Mouse (Mus musculus) embryonic facial prominence, embryonic 14.5 days (tissue): ENCODE measurements around the gene Gm8857. TPM values are rescaled to one million over a fixed set of nuclear protein-coding genes. Genes with fewer than 3 reads are reported as not detected.
"Not testable (repeated sequence)": the region's sequence is repeated elsewhere in the genome, so short reads cannot be mapped to it uniquely, and the experiment has no call there.

Experiments
- ATAC-seq: fragments of 200-750 bp; cut with Nextera tagmentation; 2 replicates; pipeline ENCODE4 v1.8.0; 2017; ENCODE audit warnings: low read depth, moderate number of reproducible peaks, moderate TSS enrichment
- DNase-seq: peaks from one replicate; pipeline ENCODE4 v3.0.0-alpha.2; 2015; ENCODE audit warnings: low spot score
- H3K27ac ChIP-seq: fragments of 300-500 bp; sonication (generic); replicated peaks from 2 replicates; pipeline ENCODE4 v1.5.1; 2014; ENCODE audit warnings: low read depth, mild to moderate bottlenecking, low read length, moderate library complexity
- H3K27me3 ChIP-seq: fragments of 300-500 bp; sonication (generic); replicated peaks from 2 replicates; pipeline ENCODE4 v1.6.1; 2014; ENCODE audit warnings: low read length; ENCODE audit not compliant: control insufficient read depth, insufficient read depth
- H3K36me3 ChIP-seq: fragments of 300-500 bp; sonication (generic); 2 replicates; pipeline ENCODE4 v1.6.1; 2014; ENCODE audit warnings: low read length, mixed read lengths; ENCODE audit not compliant: control insufficient read depth, insufficient read depth
- H3K4me1 ChIP-seq: fragments of 300-500 bp; sonication (generic); 2 replicates; pipeline ENCODE4 v1.6.1; 2014; ENCODE audit warnings: antibody characterized with exemption, low read length; ENCODE audit not compliant: control insufficient read depth, insufficient read depth
- H3K4me2 ChIP-seq: fragments of 300-500 bp; sonication (generic); 2 replicates; pipeline ENCODE4 v1.6.1; 2014; ENCODE audit warnings: low read depth, mild to moderate bottlenecking, low read length, moderate library complexity, mixed read lengths
- H3K4me3 ChIP-seq: fragments of 300-500 bp; sonication (generic); 2 replicates; pipeline ENCODE4 v1.5.1; 2014; ENCODE audit warnings: low read depth, mild to moderate bottlenecking, low read length
- H3K9ac ChIP-seq: fragments of 300-500 bp; sonication (generic); 2 replicates; pipeline ENCODE4 v1.6.1; 2014; ENCODE audit warnings: low read depth, mild to moderate bottlenecking, low read length, moderate library complexity, mixed read lengths
- H3K9me3 ChIP-seq: fragments of 300-500 bp; sonication (generic); 2 replicates; pipeline ENCODE4 v1.6.1; 2016; ENCODE audit warnings: low read length; ENCODE audit not compliant: control insufficient read depth
- WGBS: fragments of 180-500 bp; shearing (Covaris S2); extraction: QIAGEN DNeasy Blood & Tissue Kit; methylation state at CpG from one replicate; pipeline ENCODE4 v1.1.7; 2014; 5-methylcytosine and 5-hydroxymethylcytosine counted together
- polyA plus RNA-seq: library from polyadenylated mRNA; unstranded; fragments of >200 nt; fragmentation: Nextera tagmentation; extraction: Ambion mirVana; gene quantifications from 2 replicates; pipeline ENCODE4 v1.2.1, GENCODE M21; 2014

Gm8857 gene
- polyA plus RNA-seq: not detected in 2 replicates

- not testable (repeated sequence) for H3K9ac ChIP-seq, H3K27me3 ChIP-seq, H3K4me1 ChIP-seq, H3K9me3 ChIP-seq, H3K27ac ChIP-seq, H3K4me3 ChIP-seq, H3K4me2 ChIP-seq, H3K36me3 ChIP-seq, ATAC-seq, DNase-seq
- WGBS: 51% methylated on average over 2 of the region's 3 CpGs
Measured at GRCm38 (mm10) chr5:10947505-10947904, at the start of gene Gm8857, which contains the start of gene Gm8871. TSS of gene Gm8857 (plus strand) at chr5:10947807. TSS of gene Gm8871 (plus strand) at chr5:10947805.

GRCm38 (mm10) chr5:10953512-10953911 lies 5.9 kb downstream of the Gm8857 start:
- not testable (repeated sequence) for H3K27ac ChIP-seq, H3K9me3 ChIP-seq, H3K4me2 ChIP-seq, H3K36me3 ChIP-seq, H3K4me3 ChIP-seq, DNase-seq, H3K9ac ChIP-seq, H3K27me3 ChIP-seq, H3K4me1 ChIP-seq, ATAC-seq
- 75% methylated on average over 1 of the region's 2 CpGs for WGBS

GRCm38 (mm10) chr5:10958057-10958456 lies 10.4 kb downstream of the Gm8857 start:
- H3K27ac ChIP-seq, H3K9ac ChIP-seq, H3K4me3 ChIP-seq, H3K4me1 ChIP-seq, ATAC-seq, DNase-seq, H3K36me3 ChIP-seq, H3K27me3 ChIP-seq, H3K9me3 ChIP-seq, H3K4me2 ChIP-seq: not testable (repeated sequence)
- 86% methylated on average over 4 of the region's 8 CpGs for WGBS

Other genes with a start within 250 kb of the Gm8857 start
- gene Gm8871, start within 50 bp of the Gm8857 start, polyA plus RNA-seq: not detected in 2 replicates
- 0.21 TPM in 1 of 2 replicates, not detected in the other for gene Gm8879, start 179.8 kb downstream of the Gm8857 start, polyA plus RNA-seq
- not detected in 2 replicates for gene Gm5861, start 235.3 kb downstream of the Gm8857 start, polyA plus RNA-seq